Mouse (Mus musculus): ENCODE measurements around the gene Gmpr. TPM values are rescaled to one million over a fixed set of nuclear protein-coding genes. Genes with fewer than 3 reads are reported as not detected.
A peak's percentile ranks its signal among the peaks of the same experiment; 100 is the strongest.

Gmpr gene
- polyA plus RNA-seq, 1 experiment from 2014 or later, result 21.7 TPM

- H3K27ac ChIP-seq, result no peak overlapping the region
- no peak for ATAC-seq (ENCODE audit: insufficient number of reproducible peaks, insufficient read depth, low FRiP score, low TSS enrichment, low read depth)
- no peaks in the 10 kb centered on the region for H3K9me3 ChIP-seq
- H3K4me1 ChIP-seq (replicated peaks), result 0 out of 2 replicates have a peak, but pooled peaks cover 5% of the 10 kb centered on the region
- no peak overlapping the region for H3K9ac ChIP-seq (replicated peaks)
- no peaks in the 10 kb centered on the region; the same call in 1 of the 2 replicates for H3K36me3 ChIP-seq
- 87% methylated on average over 6 of the region's 6 CpGs for WGBS
- no peak overlapping the region for H3K4me2 ChIP-seq
- H3K4me3 ChIP-seq (replicated peaks), result no peak overlapping the region
- H3K27me3 ChIP-seq, result no peaks in the 10 kb centered on the region
Measured at GRCm38 (mm10) chr13:45524791-45525435, 17.7 kb downstream of the Gmpr start.

- H3K27ac ChIP-seq, result no peak overlapping the region
- no peaks in the 10 kb centered on the region for H3K36me3 ChIP-seq
- no peak for ATAC-seq (ENCODE audit: insufficient number of reproducible peaks, insufficient read depth, low FRiP score, low TSS enrichment, low read depth)
- H3K9me3 ChIP-seq, result no peaks in the 10 kb centered on the region
- H3K27me3 ChIP-seq, result no peaks in the 10 kb centered on the region
- no peak overlapping the region for H3K9ac ChIP-seq (replicated peaks)
- WGBS, result 68% methylated on average over 7 of the region's 7 CpGs
- H3K4me2 ChIP-seq, result no peak overlapping the region
- H3K4me3 ChIP-seq (replicated peaks), result no peak overlapping the region
- H3K4me1 ChIP-seq (replicated peaks), result peaks cover 15% of the 10 kb centered on the region
Measured at GRCm38 (mm10) chr13:45526230-45526629, 19.0 kb downstream of the Gmpr start.

GRCm38 (mm10) chr13:45527232-45527964, 20.2 kb downstream of the Gmpr start:
- H3K4me3 ChIP-seq (replicated peaks), result no peak overlapping the region
- no peak for ATAC-seq (ENCODE audit: insufficient number of reproducible peaks, insufficient read depth, low FRiP score, low TSS enrichment, low read depth)
- H3K27me3 ChIP-seq, result no peaks in the 10 kb centered on the region
- peaks cover 15% of the 10 kb centered on the region for H3K4me1 ChIP-seq (replicated peaks)
- no peaks in the 10 kb centered on the region for H3K36me3 ChIP-seq
- no peaks in the 10 kb centered on the region for H3K9me3 ChIP-seq
- H3K27ac ChIP-seq, result no peak overlapping the region
- H3K9ac ChIP-seq (replicated peaks), result no peak overlapping the region
- H3K4me2 ChIP-seq, result no peak overlapping the region
- WGBS, result 80% methylated on average over 11 of the region's 11 CpGs

- Histone ChIP-seq H3K27me3 (no peaks in the 10 kb centered on the region), H3K4me1 (replicated peaks) (peaks cover 15% of the 10 kb centered on the region), H3K4me3 (replicated peaks) (no peak overlapping the region), H3K36me3 (no peaks in the 10 kb centered on the region), H3K9me3 (no peaks in the 10 kb centered on the region), H3K4me2 (no peak overlapping the region), H3K27ac (no peak overlapping the region), H3K9ac (replicated peaks) (no peak overlapping the region)
- WGBS, result 85% methylated on average over 4 of the region's 4 CpGs
- no peak for ATAC-seq (ENCODE audit: insufficient number of reproducible peaks, insufficient read depth, low FRiP score, low TSS enrichment, low read depth)
Measured at GRCm38 (mm10) chr13:45528787-45529186, 21.5 kb downstream of the Gmpr start.

- Histone ChIP-seq H3K27ac (no peak overlapping the region), H3K9ac (replicated peaks) (no peak overlapping the region), H3K27me3 (no peaks in the 10 kb centered on the region), H3K4me1 (replicated peaks) (peaks cover 10% of the 10 kb centered on the region), H3K36me3 (no peaks in the 10 kb centered on the region), H3K4me2 (no peak overlapping the region), H3K4me3 (replicated peaks) (no peak overlapping the region), H3K9me3 (no peaks in the 10 kb centered on the region)
- no peak for ATAC-seq (ENCODE audit: insufficient number of reproducible peaks, insufficient read depth, low FRiP score, low TSS enrichment, low read depth)
- WGBS, result 46% methylated on average over 6 of the region's 6 CpGs
Measured at GRCm38 (mm10) chr13:45530754-45531153, 23.5 kb downstream of the Gmpr start.

GRCm38 (mm10) chr13:45535731-45536453, 28.6 kb downstream of the Gmpr start:
- ATAC-seq (ENCODE audit: insufficient number of reproducible peaks, insufficient read depth, low FRiP score, low TSS enrichment, low read depth), result no peak
- no peaks in the 10 kb centered on the region for H3K36me3 ChIP-seq
- H3K9ac ChIP-seq (replicated peaks), result no peak overlapping the region
- no peak overlapping the region for H3K4me2 ChIP-seq
- H3K27me3 ChIP-seq, result no peaks in the 10 kb centered on the region
- H3K27ac ChIP-seq, result no peak overlapping the region
- peaks cover 9% of the 10 kb centered on the region; the same call in 1 of the 2 replicates for H3K4me1 ChIP-seq (replicated peaks)
- 90% methylated on average over 9 of the region's 9 CpGs for WGBS
- H3K4me3 ChIP-seq (replicated peaks), result no peak overlapping the region
- H3K9me3 ChIP-seq, result no peaks in the 10 kb centered on the region

- Histone ChIP-seq H3K4me3 (replicated peaks) (no peak overlapping the region), H3K9ac (replicated peaks) (no peak overlapping the region), H3K9me3 (no peaks in the 10 kb centered on the region), H3K27me3 (no peaks in the 10 kb centered on the region), H3K4me2 (no peak overlapping the region), H3K36me3 (no peaks in the 10 kb centered on the region), H3K4me1 (replicated peaks) (0 out of 2 replicates have a peak, but pooled peaks cover 9% of the 10 kb centered on the region), H3K27ac (no peak overlapping the region)
- WGBS, result 84% methylated on average over 9 of the region's 9 CpGs
- no peak for ATAC-seq (ENCODE audit: insufficient number of reproducible peaks, insufficient read depth, low FRiP score, low TSS enrichment, low read depth)
Measured at GRCm38 (mm10) chr13:45537110-45537509, 29.9 kb downstream of the Gmpr start.

- H3K9ac ChIP-seq (replicated peaks), result no peak overlapping the region
- no peaks in the 10 kb centered on the region for H3K9me3 ChIP-seq
- no peak overlapping the region for H3K4me2 ChIP-seq
- ATAC-seq (ENCODE audit: insufficient number of reproducible peaks, insufficient read depth, low FRiP score, low TSS enrichment, low read depth), result no peak
- H3K36me3 ChIP-seq, result no peaks in the 10 kb centered on the region
- no peak overlapping the region for H3K27ac ChIP-seq
- H3K4me1 ChIP-seq (replicated peaks), result 0 out of 2 replicates have a peak, but pooled peaks cover 9% of the 10 kb centered on the region
- WGBS, result 75% methylated on average over 9 of the region's 9 CpGs
- H3K4me3 ChIP-seq (replicated peaks), result no peak overlapping the region
- H3K27me3 ChIP-seq, result no peaks in the 10 kb centered on the region
Measured at GRCm38 (mm10) chr13:45538091-45538490, 30.8 kb downstream of the Gmpr start.

- ATAC-seq (ENCODE audit: insufficient number of reproducible peaks, insufficient read depth, low FRiP score, low TSS enrichment, low read depth), result peak; percentile 65
- H3K4me3 ChIP-seq (replicated peaks), result peak overlapping the region; percentile 39
- H3K9me3 ChIP-seq, result no peaks in the 10 kb centered on the region
- H3K9ac ChIP-seq (replicated peaks), result peak overlapping the region; percentile 53
- 0 out of 2 replicates have a peak, but pooled peaks cover 9% of the 10 kb centered on the region for H3K4me1 ChIP-seq (replicated peaks)
- no peaks in the 10 kb centered on the region for H3K36me3 ChIP-seq
- 29% methylated on average over 10 of the region's 10 CpGs for WGBS
- H3K4me2 ChIP-seq, result peak overlapping the region; percentile 68
- H3K27me3 ChIP-seq, result no peaks in the 10 kb centered on the region
- no peak overlapping the region for H3K27ac ChIP-seq
Measured at GRCm38 (mm10) chr13:45538532-45539204, 31.4 kb downstream of the Gmpr start.

- 11% methylated on average over 10 of the region's 10 CpGs for WGBS
- no peaks in the 10 kb centered on the region for H3K36me3 ChIP-seq
- no peaks in the 10 kb centered on the region for H3K9me3 ChIP-seq
- H3K27me3 ChIP-seq, result no peaks in the 10 kb centered on the region
- H3K27ac ChIP-seq, result no peak overlapping the region; the same call in 1 of the 2 replicates
- peak overlapping the region; percentile 53 for H3K9ac ChIP-seq (replicated peaks)
- peak overlapping the region; percentile 39 for H3K4me3 ChIP-seq (replicated peaks)
- H3K4me1 ChIP-seq (replicated peaks), result 0 out of 2 replicates have a peak, but pooled peaks cover 9% of the 10 kb centered on the region
- ATAC-seq (ENCODE audit: insufficient number of reproducible peaks, insufficient read depth, low FRiP score, low TSS enrichment, low read depth), result peak; percentile 85
- peak overlapping the region; percentile 68 for H3K4me2 ChIP-seq
Measured at GRCm38 (mm10) chr13:45539205-45539568, 31.9 kb downstream of the Gmpr start.

GRCm38 (mm10) chr13:45545974-45546373, 38.7 kb downstream of the Gmpr start:
- ATAC-seq (ENCODE audit: insufficient number of reproducible peaks, insufficient read depth, low FRiP score, low TSS enrichment, low read depth), result no peak
- WGBS, result 86% methylated on average over 13 of the region's 13 CpGs
- no peak overlapping the region for H3K27ac ChIP-seq
- no peak overlapping the region for H3K4me3 ChIP-seq (replicated peaks)
- no peaks in the 10 kb centered on the region for H3K27me3 ChIP-seq
- H3K9me3 ChIP-seq, result no peaks in the 10 kb centered on the region
- no peak overlapping the region for H3K9ac ChIP-seq (replicated peaks)
- no peaks in the 10 kb centered on the region; the same call in 1 of the 2 replicates for H3K36me3 ChIP-seq
- no peak overlapping the region for H3K4me2 ChIP-seq
- H3K4me1 ChIP-seq (replicated peaks), result no peaks in the 10 kb centered on the region

All from limb, embryonic 12.5 days (tissue).